Mouse (Mus musculus) stomach, postnatal 0 days (tissue): ENCODE results near the gene Mmgt2.

Experiments used
- CTCF ChIP-seq: IDR thresholded peaks from 2 replicates; pipeline ENCODE4 v1.5.1; 2016; ENCODE audit warnings: antibody characterized with exemption, low read depth, mild to moderate bottlenecking, moderate library complexity
- EP300 ChIP-seq: optimal IDR thresholded peaks from 2 replicates; pipeline ENCODE3; 2016; ENCODE audit warnings: antibody characterized with exemption

- no peak for TF ChIP-seq CTCF
- no peak for TF ChIP-seq EP300
These were observed 44.2 kb upstream of the Mmgt2 start for GRCm38 (mm10) chr11:62604123-62604706.
